Mouse (Mus musculus) lung, embryonic 15.5 days (tissue): ENCODE data around the gene 5530401A14Rik. TPM values are rescaled to one million over a fixed set of nuclear protein-coding genes. Genes with fewer than 3 reads are reported as not detected.

Experiments
- ATAC-seq: fragments of 200-750 bp; cut with Nextera tagmentation; 2 replicates; pipeline ENCODE4 v1.8.0; 2017; ENCODE audit warnings: moderate number of reproducible peaks, borderline replicate concordance; ENCODE audit not compliant: low FRiP score, low TSS enrichment; ENCODE audit errors: extremely low read depth
- H3K27ac ChIP-seq: fragments of 300-500 bp; sonication (generic); 2 replicates; pipeline ENCODE4 v1.5.1; 2015; ENCODE audit warnings: moderate library complexity, mild to moderate bottlenecking, inconsistent platforms
- H3K27me3 ChIP-seq: fragments of 300-500 bp; sonication (generic); 2 replicates; pipeline ENCODE4 v1.6.1; 2015; ENCODE audit warnings: inconsistent platforms
- H3K36me3 ChIP-seq: fragments of 300-500 bp; sonication (generic); 2 replicates; pipeline ENCODE4 v1.6.1; 2015; ENCODE audit warnings: inconsistent platforms
- H3K4me1 ChIP-seq: fragments of 300-500 bp; sonication (generic); 2 replicates; pipeline ENCODE4 v1.6.1; 2015; ENCODE audit warnings: inconsistent platforms
- H3K4me2 ChIP-seq: fragments of 300-500 bp; sonication (generic); 2 replicates; pipeline ENCODE4 v1.6.1; 2015; ENCODE audit warnings: inconsistent platforms, mild to moderate bottlenecking, moderate library complexity
- H3K4me3 ChIP-seq: fragments of 300-500 bp; sonication (generic); 2 replicates; pipeline ENCODE4 v1.5.1; 2015; ENCODE audit warnings: mild to moderate bottlenecking, inconsistent platforms
- H3K9ac ChIP-seq: fragments of 300-500 bp; sonication (generic); 2 replicates; pipeline ENCODE4 v1.6.1; 2015; ENCODE audit warnings: inconsistent platforms
- H3K9me3 ChIP-seq: fragments of 300-500 bp; sonication (generic); 2 replicates; pipeline ENCODE4 v1.6.1; 2016; ENCODE audit warnings: inconsistent platforms
- WGBS: fragments of 180-500 bp; shearing (Covaris S2); methylation state at CpG from one replicate; pipeline ENCODE4 v1.1.7; 2015; 5-methylcytosine and 5-hydroxymethylcytosine counted together
- polyA plus RNA-seq: library from polyadenylated mRNA; unstranded; fragments of >200 nt; fragmentation: Nextera tagmentation; extraction: Ambion mirVana; gene quantifications from 2 replicates; pipeline ENCODE4 v1.2.1, GENCODE M21; 2015

Gene 5530401A14Rik
- not detected in 2 replicates for polyA plus RNA-seq

DNA sequence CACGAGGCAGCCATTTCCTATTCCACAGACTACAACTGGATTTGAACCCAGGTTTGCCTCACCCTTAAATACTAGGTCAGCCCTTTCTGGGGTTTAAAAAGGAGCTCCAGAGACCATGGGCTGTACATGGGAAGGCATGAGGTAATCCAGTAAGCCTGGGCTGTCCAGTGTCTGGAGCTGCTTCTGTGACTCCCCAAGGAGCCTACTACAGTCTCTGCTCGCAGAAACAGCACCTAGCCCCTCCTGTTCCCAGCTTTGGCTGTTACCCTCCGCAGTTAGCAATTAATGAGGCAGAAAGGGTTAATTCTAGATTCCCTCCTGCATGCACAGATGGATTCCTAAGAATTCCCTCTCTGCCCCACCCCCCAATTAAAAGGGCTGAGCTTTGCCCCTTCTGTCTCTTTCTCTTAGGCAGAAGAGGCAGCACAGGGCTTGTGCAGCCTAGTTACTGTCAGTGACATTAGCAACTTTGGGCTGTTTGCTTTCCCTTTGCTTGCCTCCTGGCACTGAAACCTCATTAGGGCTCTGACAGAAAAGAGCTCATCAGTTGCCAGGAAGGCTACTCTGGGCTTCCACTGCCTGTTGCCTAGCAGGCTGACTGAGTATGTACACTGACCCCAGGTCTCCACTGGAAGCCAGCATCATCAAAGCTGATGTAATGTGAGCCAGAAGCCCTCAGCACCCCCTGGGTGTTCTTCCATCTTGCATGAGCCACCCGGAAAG lies at the start of gene 5530401A14Rik:
Gene 5530401A14Rik (plus strand): TSS at position 424 of the 723 bp plus-strand sequence.
- no peaks in the 10 kb centered on the region for H3K27me3 ChIP-seq
- ATAC-seq: 0 out of 2 replicates have a peak, but pooled peaks have one; percentile 46
- H3K9me3 ChIP-seq: no peaks in the 10 kb centered on the region

DNA sequence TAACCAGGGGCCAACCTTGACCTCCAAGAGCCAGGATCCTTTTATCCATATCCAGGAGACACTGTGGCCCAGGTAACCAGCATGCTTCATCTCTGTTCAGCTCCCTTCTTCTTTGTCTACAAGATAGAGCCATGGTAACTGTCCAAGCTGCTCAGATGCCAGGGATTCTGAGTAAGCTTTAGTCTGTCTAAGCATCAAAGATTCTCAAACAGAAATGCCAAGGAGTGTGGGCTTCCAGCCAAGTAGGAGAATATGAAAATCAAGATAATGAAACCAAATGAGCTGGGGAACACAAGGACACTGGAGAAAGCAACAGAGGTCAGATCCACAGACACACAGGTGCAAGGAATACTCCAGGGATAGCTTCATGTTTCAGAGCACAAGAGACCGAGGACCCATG lies 45.7 kb upstream of the 5530401A14Rik start:
- WGBS: 64% methylated on average over 1 of the region's 1 CpGs
- Histone ChIP-seq H3K27ac (no peak overlapping the region), H3K27me3 (no peaks in the 10 kb centered on the region), H3K4me3 (no peak overlapping the region), H3K4me1 (no peaks in the 10 kb centered on the region), H3K9me3 (no peaks in the 10 kb centered on the region), H3K9ac (no peak overlapping the region), H3K36me3 (no peaks in the 10 kb centered on the region), H3K4me2 (no peak overlapping the region)
- ATAC-seq: no peak

More for the DNA sequence above, at the start of gene 5530401A14Rik:
- 35% methylated on average over 4 of the region's 4 CpGs for WGBS
- Histone ChIP-seq H3K4me2 (no peak within 1 kb of the TSS), H3K9ac (no peak within 1 kb of the TSS), H3K4me1 (peaks cover 8% of the 10 kb centered on the region; the same call in 1 of the 2 replicates), H3K36me3 (no peaks in the 10 kb centered on the region), H3K27ac (no peak within 1 kb of the TSS), H3K4me3 (no peak within 1 kb of the TSS)

DNA sequence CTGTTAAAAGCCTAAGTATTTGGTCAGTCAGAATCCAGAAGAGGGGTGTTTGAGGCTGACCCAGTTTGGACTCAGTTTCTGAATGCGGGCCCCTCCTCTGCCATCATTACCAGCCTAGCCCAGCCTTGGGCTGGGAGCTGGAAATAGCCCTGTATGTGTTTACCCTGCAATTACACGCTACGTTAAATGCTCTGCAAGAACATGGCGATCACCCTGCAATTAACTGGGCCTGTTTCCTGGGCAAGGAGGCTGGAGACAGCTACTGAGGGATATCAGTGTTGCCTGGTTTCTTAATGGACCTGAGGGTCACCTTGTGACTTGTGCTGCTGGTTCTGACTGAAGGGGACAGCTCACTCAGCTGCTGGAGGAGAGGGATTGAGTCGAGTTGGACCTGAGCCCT lies 43.9 kb upstream of the 5530401A14Rik start:
- no peak for ATAC-seq
- 74% methylated on average over 5 of the region's 5 CpGs for WGBS

DNA sequence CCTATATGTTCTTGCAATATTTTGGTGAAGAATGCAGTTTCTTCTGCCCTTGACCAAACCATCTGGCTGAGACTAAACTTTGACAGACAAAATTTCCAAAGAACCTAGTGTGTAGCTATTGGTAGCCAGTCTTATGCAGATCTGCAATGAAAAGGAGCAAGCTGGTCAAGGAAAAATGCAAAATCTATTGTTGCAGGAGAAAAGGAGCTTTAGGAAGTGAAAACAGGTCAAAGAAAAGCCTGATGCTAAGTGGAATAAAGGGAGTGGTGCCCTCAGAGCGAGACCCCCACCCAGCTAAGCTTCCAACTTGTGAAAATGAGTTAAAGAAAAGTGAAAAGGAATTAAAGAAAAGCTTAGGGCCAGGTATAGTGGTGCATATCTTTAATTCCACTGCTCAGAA lies 28.1 kb upstream of the 5530401A14Rik start:
- no peaks in the 10 kb centered on the region for H3K36me3 ChIP-seq
- no peak overlapping the region for H3K9ac ChIP-seq
- no peak for ATAC-seq
- no peaks in the 10 kb centered on the region for H3K4me1 ChIP-seq
- WGBS: 62% methylated on average over 1 of the region's 1 CpGs
- no peaks in the 10 kb centered on the region for H3K9me3 ChIP-seq
- H3K27me3 ChIP-seq: no peaks in the 10 kb centered on the region
- no peak overlapping the region for H3K4me2 ChIP-seq
- H3K4me3 ChIP-seq: no peak overlapping the region
- no peak overlapping the region for H3K27ac ChIP-seq

More for the DNA sequence above, 43.9 kb upstream of the 5530401A14Rik start:
- Histone ChIP-seq H3K4me3 (no peak overlapping the region), H3K9me3 (no peaks in the 10 kb centered on the region), H3K27ac (no peak overlapping the region), H3K27me3 (no peaks in the 10 kb centered on the region), H3K9ac (no peak overlapping the region), H3K4me2 (no peak overlapping the region), H3K4me1 (no peaks in the 10 kb centered on the region), H3K36me3 (no peaks in the 10 kb centered on the region)

DNA sequence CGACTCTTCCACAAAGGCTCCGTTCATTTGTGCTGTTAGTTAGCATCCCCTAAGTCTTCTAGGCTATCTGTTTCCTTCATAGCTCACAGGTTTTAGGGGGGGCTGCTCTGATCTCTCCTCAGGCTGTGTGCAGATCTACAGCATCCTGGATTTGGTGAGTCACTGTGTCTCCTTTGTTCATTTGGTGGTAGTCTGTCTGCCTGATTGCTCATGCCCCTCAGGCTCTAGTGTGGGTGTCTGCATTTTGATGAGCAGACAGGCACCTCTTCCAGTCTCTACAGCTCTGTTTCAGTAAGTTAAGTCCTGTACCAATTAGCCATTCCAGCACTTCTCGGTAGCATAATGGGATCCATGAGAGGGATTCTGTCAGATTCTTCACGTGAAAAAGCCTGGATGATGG lies 22.0 kb upstream of the 5530401A14Rik start:
- H3K27ac ChIP-seq: no peak overlapping the region
- H3K36me3 ChIP-seq: no peaks in the 10 kb centered on the region
- no peaks in the 10 kb centered on the region for H3K9me3 ChIP-seq
- ATAC-seq: no peak
- H3K27me3 ChIP-seq: no peaks in the 10 kb centered on the region
- H3K4me2 ChIP-seq: no peak overlapping the region
- no peak overlapping the region for H3K9ac ChIP-seq
- H3K4me1 ChIP-seq: no peaks in the 10 kb centered on the region
- WGBS: 72% methylated on average over 4 of the region's 4 CpGs
- no peak overlapping the region for H3K4me3 ChIP-seq

DNA sequence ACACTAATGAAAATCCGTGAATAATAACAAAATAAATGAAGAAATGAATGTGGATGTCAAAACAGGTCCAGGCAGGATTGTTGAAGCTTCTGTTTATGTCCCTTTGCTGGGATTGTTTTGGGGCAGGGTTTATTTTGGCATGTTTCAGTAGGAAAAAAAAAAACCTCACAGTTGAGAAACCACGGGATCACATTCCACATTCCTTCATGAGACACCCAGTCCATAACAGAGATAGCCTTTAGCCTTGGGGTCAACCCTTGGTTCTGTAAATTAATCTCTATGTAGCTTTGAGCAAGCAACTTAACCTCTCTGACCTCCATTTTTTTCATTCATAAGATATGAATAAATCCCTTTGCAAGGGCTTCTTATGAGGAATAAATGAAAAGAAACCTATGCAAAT lies 19.5 kb upstream of the 5530401A14Rik start:
- Histone ChIP-seq H3K9me3 (no peaks in the 10 kb centered on the region), H3K27ac (no peak overlapping the region), H3K4me2 (no peak overlapping the region), H3K4me1 (peaks cover 11% of the 10 kb centered on the region; the same call in 1 of the 2 replicates), H3K27me3 (no peaks in the 10 kb centered on the region), H3K36me3 (no peaks in the 10 kb centered on the region), H3K4me3 (no peak overlapping the region), H3K9ac (no peak overlapping the region)
- ATAC-seq: no peak
- WGBS: 21% methylated on average over 2 of the region's 2 CpGs

DNA sequence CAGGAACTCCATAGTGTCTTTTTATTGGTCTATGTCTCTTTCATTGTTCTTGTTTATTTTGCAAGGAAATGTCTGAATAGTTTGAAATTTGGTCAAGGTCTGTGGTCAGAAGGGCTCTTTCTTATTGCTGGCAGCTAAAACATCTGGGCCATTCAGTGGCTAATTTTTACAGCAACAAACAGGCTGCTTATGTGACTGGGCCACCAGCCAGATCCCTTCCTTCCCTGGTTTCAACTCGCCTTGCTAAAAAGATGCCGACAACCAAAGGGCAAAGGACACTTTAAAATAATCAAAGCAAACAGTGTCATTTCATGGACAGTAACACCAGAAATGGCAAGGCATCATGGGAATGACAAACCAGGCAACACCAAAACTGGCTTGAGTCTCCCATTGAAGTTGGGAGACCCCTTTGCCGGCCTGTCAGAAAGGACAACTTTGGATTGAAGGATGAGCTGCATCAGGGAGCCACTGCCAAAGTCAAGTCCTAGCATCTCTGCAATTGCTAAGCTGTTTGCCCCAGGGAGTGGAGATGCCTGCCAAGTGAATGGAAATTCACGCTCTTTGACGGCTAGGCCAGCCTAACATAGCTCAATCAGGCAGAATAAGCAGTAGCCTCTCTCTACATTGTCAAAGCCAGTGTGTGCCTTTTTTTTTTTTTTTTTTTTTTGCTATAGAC lies 15.3 kb upstream of the 5530401A14Rik start:
- H3K4me1 ChIP-seq: peaks cover 11% of the 10 kb centered on the region; the same call in 1 of the 2 replicates
- H3K27ac ChIP-seq: peak overlapping the region; percentile 86; the same call in 1 of the 2 replicates
- H3K9me3 ChIP-seq: no peaks in the 10 kb centered on the region
- WGBS: 36% methylated on average over 5 of the region's 5 CpGs
- H3K27me3 ChIP-seq: no peaks in the 10 kb centered on the region
- H3K9ac ChIP-seq: no peak overlapping the region
- H3K4me2 ChIP-seq: no peak overlapping the region
- H3K36me3 ChIP-seq: no peaks in the 10 kb centered on the region
- ATAC-seq: peak; percentile 88
- no peak overlapping the region for H3K4me3 ChIP-seq

DNA sequence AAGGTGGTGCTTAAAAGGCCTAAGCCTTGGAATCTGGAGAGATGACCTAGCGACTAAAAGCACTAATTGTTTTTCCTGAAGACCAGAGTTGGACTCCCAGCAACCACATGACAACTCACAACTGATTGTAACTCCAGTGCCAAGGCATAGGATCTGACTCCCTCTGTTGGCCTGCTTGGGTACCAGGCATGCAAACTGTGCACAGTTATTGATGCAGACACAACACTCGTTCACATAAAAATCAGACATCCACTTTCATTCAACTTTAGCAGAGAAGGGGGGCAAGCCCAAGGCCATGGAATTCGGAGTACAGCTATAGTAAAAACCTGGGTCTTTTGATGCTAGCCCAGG lies 14.8 kb upstream of the 5530401A14Rik start:
- 55% methylated on average over 3 of the region's 3 CpGs for WGBS
- no peak overlapping the region for H3K9ac ChIP-seq
- H3K36me3 ChIP-seq: no peaks in the 10 kb centered on the region
- H3K4me1 ChIP-seq: peaks cover 11% of the 10 kb centered on the region; the same call in 1 of the 2 replicates
- no peaks in the 10 kb centered on the region for H3K9me3 ChIP-seq
- no peak overlapping the region for H3K4me3 ChIP-seq
- no peaks in the 10 kb centered on the region for H3K27me3 ChIP-seq
- ATAC-seq: no peak
- H3K4me2 ChIP-seq: no peak overlapping the region
- peak overlapping the region; percentile 65; the same call in 1 of the 2 replicates for H3K27ac ChIP-seq

DNA sequence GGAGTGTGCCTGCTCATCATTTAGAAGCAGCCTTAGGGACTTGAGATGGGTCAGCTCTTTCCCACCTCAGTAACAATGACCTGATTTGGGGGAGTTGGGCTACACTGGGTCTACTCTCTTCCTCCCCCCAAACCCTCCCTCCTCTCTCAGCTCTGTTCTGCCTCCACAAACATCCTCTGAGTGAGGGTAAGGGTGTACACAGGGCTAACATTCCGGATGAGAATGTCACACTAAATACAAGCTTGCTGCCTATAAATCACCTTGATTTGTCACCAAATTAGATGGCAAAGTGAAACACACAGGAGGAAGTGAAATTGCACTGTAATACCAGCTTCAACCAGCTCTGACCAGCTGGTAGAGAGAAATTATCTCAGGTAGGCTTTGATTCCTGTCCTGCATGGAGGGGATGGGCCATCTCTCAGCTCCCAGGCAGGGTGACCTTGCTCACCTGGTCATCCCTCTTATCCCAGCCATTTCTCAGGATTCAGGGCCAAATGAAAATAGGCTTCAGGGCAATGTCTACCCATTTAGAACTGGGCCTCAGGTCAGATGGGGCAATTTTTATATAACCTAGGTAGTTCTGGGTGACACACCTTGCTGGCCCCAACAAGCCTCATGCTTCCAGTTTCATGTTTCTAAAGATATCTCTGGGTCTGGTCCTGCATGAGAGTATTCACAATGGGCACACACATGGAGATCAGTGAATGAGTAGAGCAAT lies 12.5 kb upstream of the 5530401A14Rik start:
- WGBS: 48% methylated on average over 1 of the region's 1 CpGs
- H3K36me3 ChIP-seq: no peaks in the 10 kb centered on the region
- no peak for ATAC-seq

DNA sequence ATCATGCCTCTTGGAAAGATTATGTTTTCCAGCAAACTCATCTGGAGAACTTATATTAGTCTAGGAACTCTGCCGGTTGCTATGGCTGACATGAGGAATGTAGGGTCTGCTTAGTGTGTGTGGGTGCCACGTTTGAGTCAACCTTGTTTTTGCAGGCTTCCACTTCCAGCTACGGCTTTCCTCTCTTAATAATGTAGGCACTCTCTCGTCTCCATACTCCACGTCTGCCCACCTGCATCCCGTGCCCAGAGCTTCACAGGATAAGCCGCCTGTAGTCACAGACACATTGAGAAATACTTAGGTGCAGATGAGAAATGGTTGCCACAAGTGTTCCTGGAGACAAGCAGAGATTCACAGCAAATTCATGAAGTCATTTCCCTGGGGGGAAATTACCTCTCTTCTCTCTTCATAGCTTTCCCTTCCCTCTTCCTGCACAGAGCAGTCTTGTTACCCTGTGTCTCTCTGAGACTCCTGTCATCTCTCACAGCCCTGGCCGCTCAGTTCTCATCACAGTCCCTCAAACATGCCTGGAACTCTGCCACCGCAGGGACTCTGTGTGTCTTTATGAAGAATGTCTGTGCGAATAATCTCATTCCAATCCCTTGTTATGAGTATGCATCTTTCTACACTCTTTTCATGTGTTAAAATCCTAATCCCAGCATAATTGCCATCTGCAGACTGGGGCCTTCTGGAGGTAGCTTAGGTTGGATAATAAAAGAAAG lies 5.3 kb downstream of the 5530401A14Rik start:
- H3K4me1 ChIP-seq: peaks cover 2% of the 10 kb centered on the region; the same call in 1 of the 2 replicates
- 55% methylated on average over 10 of the region's 10 CpGs for WGBS
- ATAC-seq: no peak
- no peaks in the 10 kb centered on the region for H3K9me3 ChIP-seq
- no peak overlapping the region for H3K4me2 ChIP-seq
- no peaks in the 10 kb centered on the region for H3K36me3 ChIP-seq
- H3K27ac ChIP-seq: no peak overlapping the region
- H3K27me3 ChIP-seq: no peaks in the 10 kb centered on the region
- no peak overlapping the region for H3K4me3 ChIP-seq
- H3K9ac ChIP-seq: no peak overlapping the region

More for the DNA sequence above, 12.5 kb upstream of the 5530401A14Rik start:
- Histone ChIP-seq H3K4me1 (peaks cover 11% of the 10 kb centered on the region; the same call in 1 of the 2 replicates), H3K4me2 (no peak overlapping the region), H3K9me3 (no peaks in the 10 kb centered on the region), H3K4me3 (no peak overlapping the region), H3K27ac (no peak overlapping the region), H3K27me3 (no peaks in the 10 kb centered on the region), H3K9ac (no peak overlapping the region)

DNA sequence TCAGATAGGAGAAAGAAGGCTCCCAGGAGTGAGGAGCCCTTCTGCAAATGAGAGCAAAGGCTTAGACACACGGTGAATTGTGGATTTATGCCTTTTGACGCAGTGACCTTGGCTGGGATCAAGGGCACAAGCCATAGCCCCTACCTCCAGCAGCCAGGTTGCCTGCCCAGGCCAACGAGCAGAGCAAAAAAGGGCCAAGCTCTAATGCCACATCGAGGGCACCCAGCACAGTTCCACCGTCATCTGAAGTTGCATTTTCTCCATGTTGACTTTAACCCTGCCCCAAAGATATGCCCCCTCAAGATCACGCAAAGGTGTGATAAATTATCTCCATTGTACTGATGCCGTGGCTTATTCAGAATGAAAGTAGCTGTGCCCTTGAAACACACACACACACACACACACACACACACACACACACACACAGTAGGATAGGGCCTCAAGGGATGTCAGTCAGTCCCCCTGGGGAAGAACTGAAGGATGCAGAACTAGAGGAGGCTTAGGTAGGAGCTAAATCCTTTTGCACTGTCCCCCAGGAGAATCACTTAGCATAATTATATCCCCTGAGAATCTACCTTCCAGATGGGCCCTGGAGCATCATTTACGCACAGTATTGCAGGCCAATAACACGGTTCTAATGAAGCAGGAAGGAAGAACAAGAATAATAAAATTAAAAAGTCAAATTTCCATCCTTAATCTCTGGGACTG lies 11.2 kb downstream of the 5530401A14Rik start:
- WGBS: 18% methylated on average over 9 of the region's 9 CpGs
- H3K36me3 ChIP-seq: no peaks in the 10 kb centered on the region
- no peak overlapping the region for H3K9ac ChIP-seq
- H3K4me1 ChIP-seq: no peaks in the 10 kb centered on the region
- no peak for ATAC-seq
- no peak overlapping the region for H3K4me2 ChIP-seq
- H3K9me3 ChIP-seq: no peaks in the 10 kb centered on the region
- H3K27me3 ChIP-seq: no peaks in the 10 kb centered on the region
- no peak overlapping the region for H3K4me3 ChIP-seq
- H3K27ac ChIP-seq: no peak overlapping the region
